Mouse (Mus musculus): ENCODE data around the gene Sh3glb1.

- no peak for TF ChIP-seq CTCF (IDR thresholded peaks at IDR 0.05; ENCODE audit: low read depth, low read length)
- TF ChIP-seq POLR2A (IDR thresholded peaks at IDR 0.05; ENCODE audit: borderline replicate concordance, low read depth, low read length): no peak
Observed at GRCm38 (mm10) chr3:144708612-144709011, 11.5 kb downstream of the Sh3glb1 start.
